Comparison of ENCODE assay signal across 29 mouse cellular contexts in genomic region chr13:100728086-100728485, GRCm38 (mm10). TPM values are rescaled to one million over a fixed set of nuclear protein-coding genes. Genes with fewer than 3 reads are reported as not detected.
A peak's percentile ranks its signal among the peaks of the same experiment; 100 is the strongest.
DNase-seq lines count a peak whose midpoint lies in the region; ATAC-seq and TF ChIP-seq lines count a peak whose summit lies in the region.
"Had no signal": no experiment of that assay in that cellular context is flagged by ENCODE, and none has a peak within 500 bp of the region (broad histone marks: within the 10 kb centered on the region; RNA-seq: fewer than 3 reads in every experiment).

No protein-coding gene starts in this region.

- 0 out of 2 replicates have a peak overlapping the region, but pooled peaks have one; percentile 39 for H3K9ac ChIP-seq in heart, embryonic 11.5 days (ENCODE audit: low read depth, low read length)
- H3K9ac ChIP-seq in heart, embryonic 16.5 days (ENCODE audit: low read length): no peak overlapping the region
- H3K9ac ChIP-seq in liver, embryonic 15.5 days: 0 out of 2 replicates have a peak overlapping the region, but pooled peaks have one; percentile 9
- H3K9ac ChIP-seq in liver, postnatal 0 days (replicated peaks): no peak overlapping the region
- H3K9ac ChIP-seq: embryonic facial prominence, embryonic 12.5 days; intestine, embryonic 15.5 days; limb, embryonic 13.5 days had no signal

- no peak for TF ChIP-seq EP300 in liver, postnatal 0 days (IDR thresholded peaks at IDR 0.05; ENCODE audit: low read depth)

- no peak for TF ChIP-seq CTCF in liver, postnatal 0 days (IDR thresholded peaks at IDR 0.05; ENCODE audit: low read depth)

- DNase-seq in heart, postnatal 36 days: no peak
- DNase-seq in heart, adult 9 months (ENCODE audit: low spot score in 2 of 2): no peak
- no peak for DNase-seq in liver, postnatal 0 days
- no peak for DNase-seq in right cerebral cortex, postnatal 4 days
- DNase-seq: adrenal gland, postnatal 25 days; cerebellum, adult 11-12 months; cerebellum, adult 9-11 months; embryo, embryonic 11 days; gastrocnemius, adult 2 months; gastrocnemius, postnatal 36 days; kidney, adult 2 months; kidney, postnatal 4 days; lung, adult 18-20 months; lung, postnatal 14 days; right cerebral cortex, postnatal 25 days; spleen, adult 18-20 months; thymus, postnatal 14 days had no signal

- ATAC-seq in heart, embryonic 11.5 days (replicated peaks; ENCODE audit: insufficient number of reproducible peaks, low FRiP score, low TSS enrichment): no peak
- ATAC-seq in heart, embryonic 16.5 days (replicated peaks; ENCODE audit: extremely low read depth, insufficient read depth, low FRiP score): no peak
- no peak for ATAC-seq in liver, embryonic 15.5 days (ENCODE audit: insufficient read depth)
- no peak for ATAC-seq in liver, postnatal 0 days
- ATAC-seq: CD4-positive, CD25-positive, alpha-beta regulatory T cell, adult 4 months; forebrain, embryonic 16.5 days; hindbrain, postnatal 0 days; intestine, embryonic 15.5 days; midbrain, embryonic 16.5 days had no signal

- H3K27ac ChIP-seq in heart, embryonic 11.5 days (ENCODE audit: low read depth, low read length): peak overlapping the region; percentile 46; the same call in 1 of the 2 replicates
- H3K27ac ChIP-seq in heart, embryonic 16.5 days (ENCODE audit: low read length): no peak overlapping the region; the same call in 1 of the 2 replicates
- no peak overlapping the region for H3K27ac ChIP-seq in liver, embryonic 15.5 days (replicated peaks)
- no peak overlapping the region for H3K27ac ChIP-seq in liver, postnatal 0 days (ENCODE audit: low read depth)
- H3K27ac ChIP-seq: embryonic facial prominence, embryonic 12.5 days; gastrocnemius, adult 2 months; hindbrain, postnatal 0 days; intestine, embryonic 15.5 days; kidney, postnatal 0 days; limb, embryonic 13.5 days had no signal

- peak overlapping the region; percentile 11; the same call in 1 of the 2 replicates for H3K4me2 ChIP-seq in heart, embryonic 11.5 days
- H3K4me2 ChIP-seq in heart, embryonic 16.5 days (ENCODE audit: low read depth, low read length): peak overlapping the region; percentile 6; the same call in 1 of the 2 replicates
- H3K4me2 ChIP-seq in liver, embryonic 15.5 days: no peak overlapping the region
- no peak overlapping the region for H3K4me2 ChIP-seq in liver, postnatal 0 days (ENCODE audit: low read depth, low read length)
- H3K4me2 ChIP-seq: embryonic facial prominence, embryonic 12.5 days; intestine, embryonic 15.5 days; midbrain, embryonic 11.5 days had no signal

- H3K27me3 ChIP-seq in heart, embryonic 11.5 days (ENCODE audit: control insufficient read depth, insufficient read depth, low read length): no peaks in the 10 kb centered on the region
- no peaks in the 10 kb centered on the region for H3K27me3 ChIP-seq in heart, embryonic 16.5 days (ENCODE audit: control insufficient read depth, insufficient read depth, low read length)
- no peaks in the 10 kb centered on the region for H3K27me3 ChIP-seq in liver, embryonic 15.5 days
- no peaks in the 10 kb centered on the region for H3K27me3 ChIP-seq in liver, postnatal 0 days (ENCODE audit: insufficient read depth, low read length)
- H3K27me3 ChIP-seq: embryonic facial prominence, embryonic 12.5 days; intestine, embryonic 15.5 days; limb, embryonic 13.5 days had no signal

- H3K4me3 ChIP-seq in heart, embryonic 11.5 days (ENCODE audit: low read depth, low read length): no peak overlapping the region
- H3K4me3 ChIP-seq in heart, embryonic 16.5 days (ENCODE audit: low read length): no peak overlapping the region
- no peak overlapping the region for H3K4me3 ChIP-seq in liver, embryonic 15.5 days (replicated peaks)
- no peak overlapping the region for H3K4me3 ChIP-seq in liver, postnatal 0 days (ENCODE audit: low read depth, low read length)
- H3K4me3 ChIP-seq: embryonic facial prominence, embryonic 12.5 days; gastrocnemius, adult 2 months; intestine, embryonic 15.5 days had no signal

- H3K36me3 ChIP-seq in heart, embryonic 11.5 days (ENCODE audit: control insufficient read depth, insufficient read depth, low read length): peaks cover 12% of the 10 kb centered on the region
- H3K36me3 ChIP-seq in heart, embryonic 16.5 days (ENCODE audit: control insufficient read depth, insufficient read depth): peaks cover 4% of the 10 kb centered on the region
- H3K36me3 ChIP-seq in liver, embryonic 15.5 days (replicated peaks): peaks cover 22% of the 10 kb centered on the region
- peaks cover 11% of the 10 kb centered on the region for H3K36me3 ChIP-seq in liver, postnatal 0 days (replicated peaks; ENCODE audit: insufficient read depth, low read length)

- intact Hi-C loops in heart, postnatal 36 days (cut with DNase I): no loop called here

- H3K4me1 ChIP-seq in heart, embryonic 11.5 days (ENCODE audit: control insufficient read depth, insufficient read depth, low read length): peaks cover 27% of the 10 kb centered on the region
- peaks cover 31% of the 10 kb centered on the region for H3K4me1 ChIP-seq in heart, embryonic 16.5 days (ENCODE audit: control insufficient read depth, insufficient read depth, low read length)
- peaks cover 53% of the 10 kb centered on the region for H3K4me1 ChIP-seq in liver, embryonic 15.5 days (replicated peaks)
- peaks cover 12% of the 10 kb centered on the region for H3K4me1 ChIP-seq in liver, postnatal 0 days (ENCODE audit: insufficient read depth)

- no peaks in the 10 kb centered on the region for H3K9me3 ChIP-seq in heart, embryonic 11.5 days (replicated peaks; ENCODE audit: control insufficient read depth, low read length)
- H3K9me3 ChIP-seq in heart, embryonic 16.5 days (replicated peaks; ENCODE audit: control insufficient read depth, low read length): no peaks in the 10 kb centered on the region
- no peaks in the 10 kb centered on the region for H3K9me3 ChIP-seq in liver, embryonic 15.5 days (replicated peaks)
- no peaks in the 10 kb centered on the region for H3K9me3 ChIP-seq in liver, postnatal 0 days (ENCODE audit: low read length)
- H3K9me3 ChIP-seq: embryonic facial prominence, embryonic 12.5 days; intestine, embryonic 15.5 days; limb, embryonic 13.5 days had no signal

- 39% methylated on average over 5 of the region's 5 CpGs for WGBS in heart, embryonic 11.5 days (ENCODE audit: insufficient replicate concordance)
- WGBS in heart, embryonic 16.5 days: 41% methylated on average over 5 of the region's 5 CpGs
- WGBS in liver, embryonic 15.5 days (ENCODE audit: insufficient replicate concordance): 61% methylated on average over 5 of the region's 5 CpGs
- 81% methylated on average over 5 of the region's 5 CpGs for WGBS in liver, postnatal 0 days (ENCODE audit: insufficient replicate concordance)

RNA-seq across cellular contexts. Expression of gene Cdk7, which starts 2.7 kb away (rescaled TPM):
- 75.1 and 80.1 TPM in 2 replicates for polyA plus RNA-seq in heart, embryonic 11.5 days (2014; fragmentation: Nextera tagmentation; extraction: Ambion mirVana)
- 10 to 100 TPM; 21.1 to 22.2 TPM for total RNA-seq in heart, postnatal 36 days (2021)
- polyA plus RNA-seq in heart, embryonic 16.5 days (2015; fragmentation: Nextera tagmentation; extraction: Ambion mirVana): 64.4 and 67.7 TPM in 2 replicates
- polyA plus RNA-seq in liver, embryonic 15.5 days (2015; fragmentation: Nextera tagmentation; extraction: Ambion mirVana): 31.9 and 32.1 TPM in 2 replicates
- 24.3 and 25.0 TPM in 2 replicates for polyA plus RNA-seq in liver, postnatal 0 days (2015; fragmentation: Nextera tagmentation; extraction: Ambion mirVana)

RNA-seq across cellular contexts. Expression of gene Mrps36, which starts 16.4 kb away (rescaled TPM):
- polyA plus RNA-seq in heart, embryonic 11.5 days (2014; fragmentation: Nextera tagmentation; extraction: Ambion mirVana): 243 and 253 TPM in 2 replicates
- 100 to 1,000 TPM; 196 to 207 TPM for total RNA-seq in heart, postnatal 36 days (2021)
- polyA plus RNA-seq in heart, embryonic 16.5 days (2015; fragmentation: Nextera tagmentation; extraction: Ambion mirVana): 246 and 254 TPM in 2 replicates
- polyA plus RNA-seq in liver, embryonic 15.5 days (2015; fragmentation: Nextera tagmentation; extraction: Ambion mirVana): 83.5 and 107 TPM in 2 replicates
- polyA plus RNA-seq in liver, postnatal 0 days (2015; fragmentation: Nextera tagmentation; extraction: Ambion mirVana): 120 and 126 TPM in 2 replicates

RNA-seq across cellular contexts. Expression of gene Cenph, which starts 47.6 kb away (rescaled TPM):
- 27.0 and 31.2 TPM in 2 replicates for polyA plus RNA-seq in heart, embryonic 11.5 days (2014; fragmentation: Nextera tagmentation; extraction: Ambion mirVana)
- total RNA-seq in heart, postnatal 36 days (2021): under 1 TPM in 1 of 2 experiments, not detected in 1; 0.31 TPM
- 14.6 and 16.7 TPM in 2 replicates for polyA plus RNA-seq in heart, embryonic 16.5 days (2015; fragmentation: Nextera tagmentation; extraction: Ambion mirVana)
- polyA plus RNA-seq in liver, embryonic 15.5 days (2015; fragmentation: Nextera tagmentation; extraction: Ambion mirVana): 26.5 and 31.0 TPM in 2 replicates
- polyA plus RNA-seq in liver, postnatal 0 days (2015; fragmentation: Nextera tagmentation; extraction: Ambion mirVana): 19.4 and 19.6 TPM in 2 replicates
- total RNA-seq: gastrocnemius, adult 2 months had no signal

RNA-seq across cellular contexts. Expression of gene Ccnb1, which starts 58.3 kb away (rescaled TPM):
- 239 and 248 TPM in 2 replicates for polyA plus RNA-seq in heart, embryonic 11.5 days (2014; fragmentation: Nextera tagmentation; extraction: Ambion mirVana)
- 1 to 10 TPM; 1.2 to 1.3 TPM for total RNA-seq in heart, postnatal 36 days (2021)
- polyA plus RNA-seq in heart, embryonic 16.5 days (2015; fragmentation: Nextera tagmentation; extraction: Ambion mirVana): 187 and 205 TPM in 2 replicates
- polyA plus RNA-seq in liver, embryonic 15.5 days (2015; fragmentation: Nextera tagmentation; extraction: Ambion mirVana): 221 and 222 TPM in 2 replicates
- polyA plus RNA-seq in liver, postnatal 0 days (2015; fragmentation: Nextera tagmentation; extraction: Ambion mirVana): 74.6 and 85.2 TPM in 2 replicates
- total RNA-seq: gastrocnemius, adult 2 months had no signal

RNA-seq across cellular contexts. Expression of gene Ccdc125, which starts 58.6 kb away (rescaled TPM):
- 3.2 and 4.4 TPM in 2 replicates for polyA plus RNA-seq in heart, embryonic 11.5 days (2014; fragmentation: Nextera tagmentation; extraction: Ambion mirVana)
- under 1 TPM; 0.67 to 0.70 TPM for total RNA-seq in heart, postnatal 36 days (2021)
- 3.5 and 4.1 TPM in 2 replicates for polyA plus RNA-seq in heart, embryonic 16.5 days (2015; fragmentation: Nextera tagmentation; extraction: Ambion mirVana)
- 5.1 and 6.2 TPM in 2 replicates for polyA plus RNA-seq in liver, embryonic 15.5 days (2015; fragmentation: Nextera tagmentation; extraction: Ambion mirVana)
- 6.1 and 7.0 TPM in 2 replicates for polyA plus RNA-seq in liver, postnatal 0 days (2015; fragmentation: Nextera tagmentation; extraction: Ambion mirVana)

Comparison
In these comparisons a context has a peak if more than half of its experiments do, and no peak if none do; other contexts are left out.
1. H3K9ac ChIP-seq: peak in heart, embryonic 11.5 days (single experiment) and liver, embryonic 15.5 days (single experiment); none in heart, embryonic 16.5 days (single experiment) and liver, postnatal 0 days (single experiment).
2. H3K4me2 ChIP-seq: peak in heart, embryonic 11.5 days (single experiment) and heart, embryonic 16.5 days (single experiment); none in liver, embryonic 15.5 days (single experiment) and liver, postnatal 0 days (single experiment).